ENCODE assay signal across 39 mouse cellular contexts in genomic region chr6:83802846-83803245, GRCm38 (mm10). TPM values are rescaled to one million over a fixed set of nuclear protein-coding genes. Genes with fewer than 3 reads are reported as not detected.
"Had no signal": no experiment of that assay in that cellular context is flagged by ENCODE, and none has a peak within 500 bp of the region (broad histone marks: within the 10 kb centered on the region; RNA-seq: fewer than 3 reads in every experiment).

No protein-coding gene starts in this region.

- DNase-seq: gastrocnemius, adult 2 months; gastrocnemius, postnatal 10 days; gastrocnemius, postnatal 25 days; heart, adult 11 months; heart, adult 2 months; heart, postnatal 14 days; heart, postnatal 36 days; kidney, adult 11 months; kidney, adult 8-10 months; kidney, postnatal 14 days; kidney, postnatal 36 days; layer of hippocampus, adult 9-11 months; layer of hippocampus, postnatal 36 days; left cerebral cortex, postnatal 4 days had no signal

- ATAC-seq: hindbrain, postnatal 0 days; intestine, embryonic 16.5 days; liver, embryonic 12.5 days had no signal

- H3K9me3 ChIP-seq: heart, embryonic 13.5 days; heart, embryonic 15.5 days; hindbrain, embryonic 13.5 days; hindbrain, embryonic 15.5 days; limb, embryonic 13.5 days; limb, embryonic 15.5 days; liver, embryonic 12.5 days had no signal

- H3K4me2 ChIP-seq: heart, embryonic 11.5 days; heart, embryonic 13.5 days; heart, embryonic 15.5 days; hindbrain, embryonic 13.5 days; hindbrain, embryonic 15.5 days; limb, embryonic 13.5 days; limb, embryonic 15.5 days; liver, embryonic 12.5 days had no signal

- H3K9ac ChIP-seq: heart, embryonic 13.5 days; heart, embryonic 15.5 days; hindbrain, embryonic 13.5 days; hindbrain, embryonic 15.5 days; limb, embryonic 13.5 days; limb, embryonic 15.5 days; liver, embryonic 12.5 days; liver, embryonic 14.5 days had no signal

- H3K4me1 ChIP-seq: heart, embryonic 13.5 days; heart, embryonic 15.5 days; hindbrain, embryonic 15.5 days; limb, embryonic 13.5 days; limb, embryonic 15.5 days; liver, embryonic 12.5 days had no signal

- H3K27ac ChIP-seq: gastrocnemius, adult 2 months; heart, adult 2 months; heart, embryonic 13.5 days; heart, embryonic 15.5 days; hindbrain, embryonic 13.5 days; hindbrain, embryonic 15.5 days; hindbrain, postnatal 0 days; kidney, postnatal 0 days; limb, embryonic 13.5 days; limb, embryonic 15.5 days; liver, embryonic 12.5 days; liver, embryonic 14.5 days had no signal

- H3K27me3 ChIP-seq: heart, embryonic 13.5 days; heart, embryonic 15.5 days; hindbrain, embryonic 13.5 days; hindbrain, embryonic 15.5 days; limb, embryonic 13.5 days; limb, embryonic 15.5 days; liver, embryonic 12.5 days had no signal

- H3K4me3 ChIP-seq: gastrocnemius, adult 2 months; heart, adult 2 months; heart, embryonic 13.5 days; heart, embryonic 15.5 days; hindbrain, embryonic 13.5 days; hindbrain, embryonic 15.5 days; limb, embryonic 13.5 days; limb, embryonic 15.5 days; liver, embryonic 12.5 days had no signal

RNA-seq across cellular contexts. Expression of gene Ankrd53, which starts 40.4 kb away (rescaled TPM):
- total RNA-seq: gastrocnemius, adult 2 months; gastrocnemius, postnatal 10 days; gastrocnemius, postnatal 25 days; gastrocnemius, postnatal 4 days; heart, adult 2 months; heart, postnatal 14 days; heart, postnatal 36 days; hematopoietic stem cell, adult 5-6 weeks; hindbrain, postnatal 0 days; layer of hippocampus, adult 18-20 months; layer of hippocampus, adult 8-10 months; layer of hippocampus, postnatal 14 days; layer of hippocampus, postnatal 36 days; left cerebral cortex, adult 18-20 months; left cerebral cortex, adult 8-10 months; left cerebral cortex, postnatal 10 days; left cerebral cortex, postnatal 25 days; left cerebral cortex, postnatal 4 days; liver, adult 2 months had no signal
- polyA plus RNA-seq: heart, embryonic 11.5 days; heart, embryonic 13.5 days; hindbrain, postnatal 0 days; intestine, embryonic 14.5 days; intestine, embryonic 16.5 days; large intestine, adult 2 months; liver, adult 2 months; liver, embryonic 12.5 days; liver, embryonic 16.5 days had no signal
